Mouse (Mus musculus): Measurements from ENCODE around the gene Elof1.
A peak's percentile ranks its signal among the peaks of the same experiment; 100 is the strongest.
"Not testable (repeated sequence)": the region's sequence is repeated elsewhere in the genome, so short reads cannot be mapped to it uniquely, and the experiment has no call there.

Gene Elof1

DNA sequence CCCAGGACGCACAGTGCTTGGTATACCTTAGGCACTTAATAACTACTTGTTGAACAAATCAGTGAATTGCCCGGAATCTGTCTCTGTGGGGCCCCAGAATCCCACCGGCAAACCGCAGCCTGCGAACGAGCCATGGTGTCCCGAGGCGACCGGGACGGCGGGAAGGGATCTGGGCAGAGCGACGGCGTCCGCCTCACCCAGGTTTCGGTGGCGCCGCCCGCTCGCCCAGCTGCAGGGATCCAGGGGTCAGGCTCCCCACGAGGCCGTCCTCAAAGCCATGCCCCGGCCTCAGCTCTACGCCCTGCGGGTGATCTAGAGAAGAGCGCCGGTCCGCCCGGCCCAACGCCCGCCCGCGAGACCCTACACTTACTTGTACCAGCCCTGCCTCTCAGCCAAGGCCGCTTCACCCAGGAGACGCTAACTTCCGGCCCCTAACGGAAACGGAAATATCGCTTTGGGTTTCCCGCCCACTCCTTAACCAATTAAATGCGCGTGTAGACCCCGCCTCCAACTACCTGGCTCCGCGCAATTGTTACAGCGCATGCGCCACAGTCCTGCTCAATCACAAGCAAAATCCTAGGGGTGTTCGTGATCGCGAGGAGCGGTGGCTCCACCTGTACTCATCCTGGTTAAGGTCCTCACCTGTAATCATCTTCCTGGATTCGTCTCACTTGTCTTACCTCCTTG is at the start of gene Elof1:
Gene Elof1 (minus strand): TSS at position 433 of the 687 bp plus-strand sequence.
- peak; percentile 97 for DNase-seq (ENCODE audit: low spot score in 2 of 2)

DNA sequence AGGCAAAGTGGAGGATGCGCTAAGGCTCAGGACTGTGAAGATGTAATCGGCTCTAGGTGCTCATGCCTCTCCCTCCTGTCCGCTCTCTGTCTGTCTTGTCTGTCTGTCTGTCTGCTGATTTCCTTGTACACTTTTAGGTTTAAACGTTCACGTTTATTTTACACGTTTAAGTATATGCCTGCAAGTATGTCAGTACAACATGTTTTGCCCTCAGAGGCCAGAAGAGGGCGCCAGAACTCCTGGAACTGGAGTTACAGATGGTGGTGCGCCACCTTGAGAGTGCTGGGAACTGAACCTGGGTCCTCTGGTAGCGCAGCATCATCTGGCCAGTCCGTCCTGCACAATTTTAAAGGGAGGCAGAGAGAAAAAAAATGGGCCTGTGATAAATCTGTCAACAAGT is 49.7 kb upstream of the Elof1 start:
- peak in 1 of 2 experiments; percentile 17 for DNase-seq (ENCODE audit: low spot score in 2 of 2)

DNA sequence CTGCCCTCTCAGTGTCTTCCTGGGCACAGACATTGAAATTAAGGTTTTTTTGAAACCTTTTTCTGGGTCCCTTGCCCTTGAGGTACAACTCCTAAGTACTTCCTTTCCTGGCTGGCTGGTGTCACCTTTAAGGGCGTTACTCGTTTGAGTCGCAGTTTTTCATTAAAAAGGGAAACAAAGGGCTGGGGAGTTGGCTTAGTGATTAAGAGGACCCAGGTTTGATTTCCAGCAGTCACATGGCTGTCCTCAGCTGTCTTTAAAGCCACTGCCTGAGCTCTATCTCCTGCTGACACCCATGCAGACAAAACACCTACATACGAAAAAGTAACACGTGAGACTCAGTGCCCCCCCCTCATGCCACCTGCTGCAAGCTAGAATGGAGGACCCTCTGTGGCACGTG is 49.0 kb upstream of the Elof1 start:
- DNase-seq (ENCODE audit: low spot score in 2 of 2) = no peak

DNA sequence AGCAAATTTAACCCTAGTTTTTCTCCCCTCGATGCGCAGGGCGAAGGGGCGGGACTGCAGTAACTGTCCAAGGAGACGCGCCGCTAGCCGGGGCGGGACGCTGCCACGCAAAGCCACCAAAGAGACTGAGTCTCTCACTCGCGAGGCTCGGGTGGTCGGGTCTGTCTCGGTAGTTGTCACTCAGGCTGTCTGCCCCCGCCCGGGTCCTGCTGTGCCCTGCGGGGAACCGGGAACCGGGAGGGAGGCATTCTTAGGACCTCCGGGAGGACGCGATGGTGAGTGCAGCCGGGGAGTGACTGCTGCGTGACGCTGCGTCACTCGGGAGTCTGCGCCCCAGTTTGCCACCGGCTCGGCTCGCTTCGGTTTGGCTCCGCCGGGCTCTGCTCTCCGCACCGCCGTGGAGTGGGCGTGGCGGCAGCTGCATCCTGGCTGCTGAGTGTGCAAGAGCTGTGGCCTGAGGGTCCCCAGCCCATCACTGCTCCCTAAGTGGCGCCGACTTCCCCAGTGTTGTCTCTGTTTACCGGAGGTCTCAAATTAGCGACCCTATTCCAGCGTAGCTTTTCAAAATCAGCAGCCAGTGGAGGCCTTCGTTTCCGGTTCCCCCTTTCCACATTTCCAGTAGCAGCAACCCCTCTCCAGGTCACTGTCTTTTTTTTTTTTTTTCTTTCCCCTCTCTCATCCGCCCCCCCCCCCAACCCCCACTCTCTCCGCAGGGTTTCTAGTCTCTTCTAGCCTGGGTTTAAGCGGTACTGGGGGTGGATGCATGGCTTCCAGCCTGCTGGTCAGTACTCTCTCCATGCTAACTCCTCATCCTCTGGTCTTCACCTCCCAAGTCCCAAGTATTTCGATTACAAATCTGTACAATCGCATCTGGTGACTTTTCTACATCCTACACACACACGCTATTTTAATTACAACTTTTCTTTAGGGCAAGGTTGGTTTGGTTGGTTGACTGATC is 48.0 kb upstream of the Elof1 start:
- peak; percentile 68 to 72 for DNase-seq (ENCODE audit: low spot score in 2 of 2)

DNA sequence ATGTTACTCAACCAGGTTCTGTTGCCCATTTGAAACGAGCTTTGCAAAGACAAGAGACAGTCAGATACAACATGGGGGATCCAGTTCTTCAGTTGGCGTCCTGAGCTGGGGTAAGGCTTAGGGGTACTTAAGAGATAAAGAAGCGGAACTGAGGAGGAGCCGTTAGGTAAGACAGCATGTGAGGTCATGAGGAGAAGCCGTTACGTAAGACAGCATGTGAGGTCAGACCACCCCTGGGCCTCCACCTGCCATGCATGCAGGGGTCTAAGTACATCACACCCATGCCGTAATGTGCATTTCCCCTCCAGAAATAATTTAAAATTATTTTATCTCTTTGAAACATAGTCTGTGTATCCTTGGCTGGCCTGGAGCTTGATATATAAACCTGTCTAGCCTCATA is 45.9 kb upstream of the Elof1 start:
- DNase-seq (ENCODE audit: low spot score in 2 of 2) = no peak

DNA sequence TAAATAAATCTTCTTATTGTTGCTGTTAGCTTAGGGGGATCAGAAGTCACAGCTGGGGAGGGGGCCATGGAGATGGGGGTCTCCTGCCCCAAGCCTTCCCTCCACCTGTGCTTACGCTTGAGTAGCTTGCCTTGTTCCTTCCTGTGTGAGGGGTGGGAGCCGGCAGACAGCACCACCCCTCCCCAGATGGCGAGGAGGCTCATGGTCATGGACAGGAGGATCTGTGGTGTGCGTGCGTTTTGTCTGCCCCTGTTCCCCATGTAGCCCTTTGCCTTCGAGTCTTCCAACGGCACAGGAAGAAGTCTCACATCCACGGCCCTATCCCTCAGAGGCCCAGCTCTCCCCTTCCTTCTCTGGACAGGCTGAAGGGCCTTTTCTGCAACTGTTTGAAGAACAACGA is 45.3 kb upstream of the Elof1 start:
- DNase-seq (ENCODE audit: low spot score in 2 of 2) = no peak

DNA sequence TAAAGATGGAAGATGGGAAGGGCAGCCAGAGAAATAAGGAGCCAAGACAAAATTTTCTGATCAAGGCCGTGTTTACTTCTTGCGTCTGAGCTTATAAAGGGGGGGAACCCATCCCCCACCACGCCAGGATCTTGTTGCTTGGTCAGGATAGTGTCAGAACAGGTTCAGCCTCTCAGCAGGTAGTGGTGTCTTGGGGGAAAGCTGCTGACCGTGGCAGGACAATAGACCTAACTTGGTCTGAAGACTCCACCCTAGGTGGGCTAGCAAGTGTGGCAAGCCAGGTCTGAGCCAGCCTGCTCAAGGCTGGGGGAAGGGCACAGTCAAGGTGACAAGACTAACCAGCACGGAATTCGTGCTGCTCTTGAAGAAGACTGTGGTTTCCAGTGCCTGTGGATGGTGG is 44.3 kb upstream of the Elof1 start:
- DNase-seq (ENCODE audit: low spot score in 2 of 2) = no peak

DNA sequence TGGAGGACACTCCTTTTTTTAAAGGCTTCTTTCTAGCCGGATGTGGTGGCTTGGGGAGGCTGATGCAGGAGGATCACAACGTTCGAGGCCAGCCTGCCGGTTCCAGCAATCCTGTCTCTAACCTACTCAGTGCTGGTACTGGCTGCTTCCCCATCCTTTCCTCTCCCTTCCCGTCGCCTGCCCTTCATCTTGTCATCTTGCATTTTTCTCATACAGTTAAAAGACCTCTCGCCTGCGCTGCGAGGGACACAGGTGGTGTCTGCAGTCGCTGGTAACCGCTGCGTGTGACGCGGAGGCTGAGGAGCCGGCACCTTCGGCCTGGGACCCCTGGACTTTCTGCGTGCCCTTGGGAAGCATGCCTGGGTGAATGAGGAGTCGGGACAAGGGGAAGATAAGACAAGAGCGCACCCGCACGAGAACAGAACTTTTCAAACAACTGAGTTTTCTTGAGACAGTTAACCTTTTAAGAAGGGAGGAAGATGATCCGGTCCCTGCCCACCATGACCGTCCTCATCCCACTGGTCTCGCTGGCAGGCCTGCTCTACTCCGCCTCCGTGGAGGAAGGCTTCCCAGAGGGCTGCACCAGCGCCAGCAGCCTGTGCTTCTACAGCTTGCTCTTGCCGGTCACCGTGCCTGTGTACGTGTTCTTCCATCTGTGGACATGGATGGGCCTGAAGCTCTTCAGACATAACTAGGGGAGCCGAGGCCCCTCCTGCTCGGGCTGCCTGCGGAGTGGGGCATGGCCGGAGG is 40.7 kb upstream of the Elof1 start:
- peak; percentile 30 to 43 for DNase-seq (ENCODE audit: low spot score in 2 of 2)

DNA sequence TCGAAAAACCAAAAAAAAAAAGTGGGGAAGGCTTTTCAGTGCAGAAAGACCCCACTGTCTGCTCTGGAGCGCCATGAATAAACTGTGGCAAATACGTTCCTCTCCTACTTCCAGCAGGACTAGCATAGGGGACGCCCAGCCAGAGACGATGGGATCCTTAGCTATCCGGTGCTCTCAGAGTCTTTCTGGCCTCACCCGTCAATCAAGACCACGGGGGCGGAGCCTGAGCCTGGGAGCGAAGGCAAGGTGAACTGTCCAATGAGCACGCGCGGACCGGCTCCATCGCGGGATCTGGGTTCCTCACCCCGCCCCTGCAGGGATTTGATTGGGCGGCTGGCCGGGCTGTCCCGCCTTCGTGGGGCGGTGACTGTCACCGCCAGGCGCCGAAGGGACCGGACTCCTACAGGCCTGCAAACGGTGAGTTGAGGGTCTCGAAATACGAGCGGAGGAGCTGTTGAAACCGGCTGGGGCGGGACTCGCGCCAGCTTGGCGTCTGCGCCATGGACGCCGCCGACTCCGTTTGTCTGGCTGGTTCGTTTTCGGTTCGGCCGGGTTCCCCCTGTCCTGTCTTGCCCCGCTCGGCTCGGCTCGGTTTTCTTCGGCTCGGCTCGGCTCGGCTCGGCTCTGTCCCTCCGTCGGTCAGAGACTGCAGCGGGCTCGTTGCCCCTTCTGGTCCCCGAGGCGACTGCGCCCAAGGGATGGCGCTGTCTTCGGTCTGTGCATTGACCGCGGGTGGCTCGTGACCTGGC is 39.7 kb upstream of the Elof1 start, which contains the start of gene Pigyl:
Gene Pigyl (plus strand): TSS at position 350 of the 749 bp plus-strand sequence.
- DNase-seq (ENCODE audit: low spot score in 2 of 2) = peak; percentile 99

DNA sequence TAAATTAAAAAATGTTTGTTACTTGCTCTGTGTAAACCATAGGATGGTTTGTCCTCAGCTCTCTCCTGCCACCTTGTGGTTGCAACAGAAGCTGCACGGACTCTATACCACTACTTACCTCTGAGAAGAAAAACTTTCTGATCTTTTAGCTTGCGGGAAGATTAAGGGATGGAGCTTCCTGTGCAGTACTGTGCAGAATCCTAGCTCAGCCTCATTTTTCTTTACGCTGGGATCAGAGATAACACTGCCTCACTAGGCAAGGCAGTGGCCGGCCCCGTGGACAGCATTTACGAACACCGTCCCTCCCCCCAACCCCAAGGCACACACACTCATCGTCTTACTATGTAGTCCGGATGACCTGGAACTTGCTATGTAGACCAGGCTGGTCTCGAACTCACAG is 38.6 kb upstream of the Elof1 start:
- DNase-seq (ENCODE audit: low spot score in 2 of 2) = peak; percentile 78 to 86

DNA sequence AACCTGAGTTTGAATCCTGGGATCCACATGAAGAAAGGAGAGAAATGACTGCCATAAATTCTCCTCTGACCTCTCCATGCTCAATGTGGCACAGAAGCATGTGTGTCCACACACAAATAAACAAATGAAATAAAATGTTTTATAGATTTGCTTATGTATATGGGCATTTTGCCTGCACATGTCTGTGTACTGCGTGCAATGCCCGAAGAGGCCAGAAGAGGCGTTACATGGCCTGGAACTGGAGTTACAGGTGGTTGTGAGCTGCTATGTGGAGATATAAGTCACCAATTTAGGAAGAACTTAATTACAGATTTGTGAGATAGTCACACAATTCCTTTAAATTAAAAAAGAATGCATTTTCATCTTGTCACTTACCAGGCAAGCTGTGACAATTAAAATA is 36.8 kb upstream of the Elof1 start:
- no peak for DNase-seq (ENCODE audit: low spot score in 2 of 2)

DNA sequence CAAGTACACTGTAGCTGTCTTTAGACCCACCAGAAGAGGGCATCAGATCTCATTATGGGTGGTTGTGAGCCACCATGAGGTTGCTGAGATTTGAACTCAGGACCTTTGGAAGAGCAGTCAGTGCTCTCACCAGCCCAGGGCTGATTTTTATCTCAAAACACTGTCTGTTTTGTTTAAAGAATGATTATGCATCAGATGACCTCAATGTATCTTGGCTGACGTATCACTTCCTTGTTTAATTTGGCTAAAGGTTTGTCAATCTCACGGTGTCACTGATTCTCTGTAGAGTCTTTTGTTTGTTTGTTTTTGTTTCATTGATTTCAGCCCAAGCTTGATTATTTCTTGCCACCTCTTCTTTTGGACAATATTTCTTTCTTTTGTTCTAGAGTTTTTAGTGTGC is 34.0 kb upstream of the Elof1 start:
- no peak for DNase-seq (ENCODE audit: low spot score in 2 of 2)

DNA sequence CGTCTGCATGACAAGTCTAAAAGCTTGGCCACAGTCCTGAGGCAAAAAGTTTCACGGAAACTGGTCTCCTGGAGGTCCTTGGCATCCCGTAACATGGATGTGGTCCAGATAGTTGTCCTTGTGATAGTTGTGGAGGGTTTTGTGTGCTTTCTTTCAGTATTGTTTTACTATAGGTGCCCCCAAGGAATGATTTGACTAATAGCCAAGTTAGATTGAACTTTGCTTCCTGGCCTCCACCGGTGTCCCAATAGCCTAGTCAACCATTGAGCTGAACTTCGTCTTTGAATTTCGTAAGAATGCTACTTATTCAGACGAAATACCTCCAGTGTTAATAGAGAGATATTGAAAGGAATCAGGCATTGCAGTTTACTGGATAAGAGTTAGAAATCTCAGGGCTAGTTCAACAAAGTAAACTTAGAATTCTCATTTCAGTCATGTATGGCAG is 33.3 kb upstream of the Elof1 start:
- not testable (repeated sequence) for DNase-seq (ENCODE audit: low spot score in 2 of 2)

DNA sequence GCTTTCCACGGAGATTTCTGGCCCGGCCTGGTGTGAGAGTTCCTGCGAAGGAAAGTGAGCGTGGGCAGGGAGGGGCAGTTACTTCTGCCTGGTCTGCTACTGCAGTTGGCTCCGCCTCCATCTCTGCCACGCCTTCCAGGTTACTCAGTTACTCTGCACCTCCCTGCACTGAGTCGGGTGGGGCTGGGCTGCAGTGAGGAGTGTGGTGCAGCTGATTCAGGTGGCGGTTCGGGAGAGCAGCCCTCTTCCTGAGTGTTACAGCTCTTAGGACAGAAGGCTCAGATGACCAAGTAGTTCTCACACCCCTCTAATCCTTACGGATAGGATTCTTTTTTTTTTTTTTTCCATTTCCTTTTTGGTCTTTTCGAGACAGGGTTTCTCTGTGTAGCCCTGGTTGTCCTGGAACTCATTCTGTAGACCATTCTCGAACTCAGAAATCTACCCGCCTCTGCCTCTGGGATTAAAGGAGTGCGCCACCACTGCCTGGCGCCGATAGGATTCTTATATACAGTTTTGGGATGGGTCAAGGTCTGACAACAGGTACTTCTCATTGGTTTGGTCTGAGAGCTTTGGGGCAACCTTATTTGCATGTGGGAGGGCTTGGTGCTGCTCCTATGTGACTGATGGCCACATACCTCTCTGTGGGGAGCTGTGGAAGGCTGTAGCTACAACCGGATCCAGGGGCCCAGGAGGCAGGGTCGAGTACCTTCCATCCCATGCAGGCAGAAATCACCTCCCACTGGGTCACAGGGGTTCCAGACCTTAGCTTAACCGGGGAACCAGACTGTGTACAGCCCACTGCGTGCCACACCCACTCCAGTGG is 32.7 kb upstream of the Elof1 start:
- DNase-seq (ENCODE audit: low spot score in 2 of 2) = no peak

DNA sequence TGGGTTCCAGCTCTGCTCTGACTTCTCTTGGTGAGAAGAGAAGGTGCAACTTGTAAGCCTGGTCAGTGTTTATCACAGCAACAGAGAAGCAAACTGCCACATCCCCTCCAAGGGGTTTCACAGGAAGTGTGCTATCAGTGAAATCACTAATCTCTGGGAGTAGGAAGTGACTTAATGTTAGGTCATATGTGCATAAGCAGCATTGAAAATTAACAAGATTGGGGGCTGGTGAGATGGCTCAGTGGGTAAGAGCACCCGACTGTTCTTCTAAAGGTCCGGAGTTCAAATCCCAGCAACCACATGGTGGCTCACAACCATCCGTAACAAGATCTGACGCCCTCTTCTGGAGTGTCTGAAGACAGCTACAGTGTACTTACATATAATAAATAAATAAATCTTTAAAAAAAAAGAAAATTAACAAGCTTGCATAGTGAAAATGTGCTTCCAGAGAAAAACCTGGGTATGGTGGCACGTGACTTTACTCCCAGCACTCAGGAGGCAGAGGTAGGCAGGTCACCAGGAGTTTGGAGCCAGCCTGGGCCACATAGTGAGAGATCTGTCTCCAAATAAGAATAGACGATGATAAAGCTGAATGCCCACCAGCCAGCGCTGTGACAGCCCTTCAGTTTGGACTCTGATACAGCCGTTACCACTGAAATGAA is 27.5 kb upstream of the Elof1 start:
- DNase-seq (ENCODE audit: low spot score in 2 of 2) = no peak

DNA sequence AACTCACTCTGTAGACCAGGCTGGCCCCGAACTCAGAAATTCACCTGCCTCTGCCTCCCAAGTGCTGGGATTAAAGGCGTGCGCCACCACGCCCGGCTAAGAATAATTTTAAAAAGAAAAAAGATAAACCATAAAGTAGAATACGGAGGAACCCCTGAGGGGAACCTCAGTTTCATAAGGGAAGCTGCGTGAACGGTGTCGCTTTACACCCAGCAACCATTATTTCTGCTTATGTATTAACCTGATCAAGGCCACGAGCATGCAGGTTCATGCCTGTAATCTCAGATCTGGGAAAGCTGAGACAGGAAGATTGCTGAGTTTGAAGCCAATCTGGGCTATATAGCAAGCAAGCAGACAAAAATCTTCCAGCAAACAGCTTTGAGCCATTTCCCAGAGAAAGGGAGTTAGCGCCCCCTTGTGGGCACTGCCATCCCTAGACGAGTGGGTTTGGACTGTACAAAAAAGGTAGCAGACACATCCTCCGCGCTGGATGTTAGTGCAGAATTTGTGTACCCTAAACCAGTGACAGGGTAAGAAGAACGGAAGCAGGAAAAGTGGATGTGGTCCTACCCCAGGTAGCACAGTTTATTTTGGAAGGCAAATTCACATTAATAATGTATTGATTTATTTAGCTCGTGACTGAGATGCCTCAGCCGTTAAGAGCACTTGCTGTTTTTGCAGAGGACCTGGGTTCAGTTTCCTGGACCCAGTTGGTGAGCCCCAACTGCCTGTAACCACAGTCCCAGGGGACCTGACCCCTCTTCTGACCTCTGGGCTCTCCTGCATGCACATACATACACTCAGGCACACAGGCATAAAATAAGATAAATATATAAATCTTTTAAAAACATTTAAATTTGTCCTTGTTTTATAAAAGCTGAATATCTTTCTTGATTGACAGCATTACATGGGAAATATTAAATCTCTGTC is 26.4 kb upstream of the Elof1 start:
- DNase-seq (ENCODE audit: low spot score in 2 of 2) = peak; percentile 77 to 89

DNA sequence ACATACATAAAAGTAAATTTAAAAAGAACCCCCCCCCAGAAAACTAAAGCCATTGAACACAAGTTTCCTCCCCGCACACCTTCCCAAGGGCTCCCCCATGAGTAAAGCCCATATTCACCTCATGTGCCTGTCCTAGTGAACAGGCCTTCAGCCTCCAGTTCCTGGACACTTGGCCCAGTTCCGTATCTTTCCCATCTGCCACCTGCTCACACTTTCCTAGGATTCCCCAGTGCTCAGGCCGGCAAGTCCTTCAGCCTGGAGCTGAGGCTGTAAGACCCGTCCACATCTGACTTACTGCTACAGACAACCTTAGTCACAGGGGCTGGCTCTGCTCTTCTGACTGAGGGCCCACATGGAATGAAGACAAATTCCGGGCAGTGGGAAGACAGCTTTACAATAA is 22.8 kb upstream of the Elof1 start:
- no peak for DNase-seq (ENCODE audit: low spot score in 2 of 2)

DNA sequence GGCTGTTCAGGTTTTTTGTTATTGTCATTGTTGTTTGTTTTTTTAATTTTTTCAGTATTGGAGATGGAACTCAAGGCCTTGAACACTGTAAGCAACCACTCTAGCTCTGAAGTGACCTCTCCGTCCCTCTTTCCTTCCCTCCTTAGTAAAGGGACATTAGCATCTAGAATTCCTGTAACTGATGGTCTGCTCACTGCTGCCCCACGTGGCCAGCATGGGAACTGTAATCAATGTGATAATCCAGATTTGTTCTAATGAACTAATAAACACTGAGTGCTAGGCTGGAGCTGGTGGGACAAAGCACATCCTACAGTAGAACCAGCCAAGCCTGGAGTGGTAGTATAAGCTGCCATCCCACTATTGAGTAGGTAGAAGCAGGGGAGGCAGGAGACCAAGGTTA is 21.5 kb upstream of the Elof1 start:
- no peak for DNase-seq (ENCODE audit: low spot score in 2 of 2)
